Mouse (Mus musculus) heart, postnatal 4 days (tissue): Measurements from ENCODE around the gene Cd3d. TPM values are rescaled to one million over a fixed set of nuclear protein-coding genes. Genes with fewer than 3 reads are reported as not detected.

Source experiments
- DNase-seq: peaks from one replicate; pipeline ENCODE4 v3.0.0; 2021
- total RNA-seq, 2 experiments: library from RNA; stranded (reverse); gene quantifications; 2 replicates each; pipeline ENCODE4 v1.2.3; 2021

The Cd3d gene
- total RNA-seq, 2 experiments from 2014 or later = 0.36 TPM; not detected in 1

DNA sequence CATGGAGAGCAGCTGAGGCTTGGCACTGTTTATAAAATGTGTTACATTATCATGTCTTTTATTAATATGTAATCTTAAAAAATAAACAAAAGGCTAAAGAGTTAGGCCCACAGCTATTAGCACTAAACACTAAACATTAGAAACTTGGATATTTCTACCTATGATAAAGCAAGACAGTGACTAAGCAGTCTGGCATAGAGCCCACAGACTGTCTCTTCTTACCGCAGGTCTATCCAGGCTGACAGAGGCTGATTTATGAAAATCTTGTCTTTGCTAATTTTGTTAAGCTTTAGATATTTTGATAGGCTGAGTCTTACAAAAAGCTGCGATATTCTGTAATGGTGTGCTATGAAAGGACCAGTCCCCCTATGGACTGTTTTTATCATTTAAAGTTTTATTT lies 11.7 kb downstream of the Cd3d start:
- no peak for DNase-seq

DNA sequence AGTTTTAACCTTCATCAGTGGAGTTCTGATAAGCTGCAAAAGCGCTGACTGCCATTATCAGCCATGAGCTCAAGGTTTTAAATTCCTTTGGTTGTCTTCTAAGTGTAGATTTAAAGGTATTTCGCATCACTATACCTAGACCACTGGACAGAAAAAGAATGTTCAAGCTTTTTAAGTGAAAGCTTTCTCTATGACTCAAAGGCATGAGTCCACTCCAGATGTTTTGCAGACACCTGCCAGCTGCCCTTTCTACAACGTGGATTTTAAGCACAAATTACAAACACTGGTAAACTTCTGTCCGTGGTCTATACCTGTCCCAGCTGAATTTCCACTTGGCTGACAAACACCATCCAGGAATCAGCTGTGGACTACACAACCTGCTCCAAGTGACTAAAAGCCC lies 13.4 kb downstream of the Cd3d start:
- DNase-seq = no peak

DNA sequence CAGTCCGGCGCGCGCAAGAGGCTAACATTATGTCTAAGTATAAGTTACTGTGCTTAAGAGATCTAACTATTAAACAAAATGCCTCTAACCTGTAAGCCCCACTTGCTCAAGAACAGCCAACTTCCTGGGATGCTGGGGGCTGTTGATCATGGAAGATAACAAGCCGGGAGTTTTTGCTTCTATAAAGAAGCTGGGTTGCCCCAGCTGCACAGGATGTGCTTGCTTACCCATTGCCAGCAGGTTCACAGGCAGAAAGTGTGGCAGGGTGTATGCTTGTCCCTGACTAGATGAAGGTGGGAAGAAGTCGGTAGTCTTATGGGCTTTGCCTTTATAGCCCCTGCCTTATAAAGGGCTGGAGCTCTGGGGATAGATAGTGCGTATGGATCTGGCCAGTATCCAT lies 15.0 kb downstream of the Cd3d start:
- no peak for DNase-seq

DNA sequence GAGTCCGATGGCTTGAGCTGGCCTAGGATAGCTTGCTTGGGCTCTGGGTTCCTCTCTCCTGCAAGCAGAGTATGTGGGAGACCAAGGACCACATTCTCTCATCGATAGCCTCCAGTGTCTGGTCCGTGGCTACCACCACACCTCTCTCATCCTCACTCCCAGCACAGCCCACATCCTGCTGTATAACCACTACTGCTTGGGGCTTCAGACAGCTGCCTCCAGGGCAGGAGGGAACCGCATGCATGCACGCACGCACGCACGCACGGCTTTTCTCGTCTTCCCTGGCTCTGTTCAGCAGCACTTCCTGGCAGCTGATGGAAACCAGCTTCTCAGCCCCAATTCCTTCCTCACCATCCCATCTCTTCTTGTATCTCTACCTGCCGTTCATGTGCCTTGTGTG lies 16.6 kb downstream of the Cd3d start:
- DNase-seq = no peak

DNA sequence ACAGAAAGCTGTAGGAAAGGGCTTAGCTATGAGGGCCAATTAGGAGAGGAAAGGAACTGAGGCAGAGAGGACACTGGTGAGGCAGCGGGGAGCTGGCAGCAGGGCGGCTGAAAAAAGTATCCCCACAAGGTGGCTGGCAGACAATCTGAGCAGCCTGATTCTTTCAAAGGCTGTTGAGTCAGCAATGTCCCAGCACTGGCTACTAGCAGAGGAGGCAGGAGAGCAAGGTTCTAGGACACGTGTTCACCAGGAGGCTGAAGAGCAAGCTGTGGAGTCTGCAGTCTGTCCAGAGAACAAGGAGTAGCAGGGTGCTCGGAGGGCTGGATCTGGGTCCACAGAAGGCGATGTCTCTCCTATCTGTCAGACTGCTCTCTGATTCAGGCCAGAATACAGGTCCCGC lies 17.6 kb downstream of the Cd3d start:
- no peak for DNase-seq

DNA sequence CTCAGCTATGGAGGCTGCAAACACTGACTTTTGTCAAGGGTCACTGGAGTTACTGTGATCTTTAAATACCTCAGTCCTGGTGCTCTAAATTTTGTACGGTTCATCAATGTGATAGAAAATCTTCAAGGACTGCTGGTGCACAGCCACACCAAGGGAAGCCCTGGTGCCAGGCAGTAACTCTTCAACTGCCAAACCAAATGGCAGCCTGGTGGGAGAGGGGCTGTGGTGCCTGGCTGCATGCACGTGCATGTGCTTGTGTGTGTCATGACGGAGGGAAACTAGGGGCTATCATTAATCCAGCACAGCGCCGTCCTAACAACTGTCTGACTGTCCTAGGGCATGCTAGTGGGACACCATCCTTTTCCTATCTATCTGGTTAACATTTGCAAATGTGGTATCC lies 18.2 kb downstream of the Cd3d start:
- DNase-seq = no peak

DNA sequence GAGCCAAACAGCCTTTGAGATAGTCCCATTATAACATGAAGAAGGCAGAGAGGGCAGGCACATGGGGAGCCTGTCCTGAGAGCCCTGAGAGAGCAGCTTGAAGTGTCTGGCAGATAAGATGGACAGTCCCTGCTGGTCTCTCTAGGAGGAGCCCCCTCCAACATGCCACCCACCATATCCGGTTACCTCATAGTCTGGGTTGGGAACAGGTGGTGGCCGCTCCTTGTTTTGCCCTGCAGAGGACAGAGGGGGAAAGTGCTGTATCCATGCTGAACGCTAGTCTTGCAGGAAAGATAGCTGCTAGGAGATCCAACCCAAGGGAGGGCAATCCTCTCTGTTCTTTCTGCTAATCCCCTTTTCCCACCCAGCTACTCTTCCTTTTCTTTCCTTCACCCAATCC lies 18.7 kb downstream of the Cd3d start:
- DNase-seq = no peak

DNA sequence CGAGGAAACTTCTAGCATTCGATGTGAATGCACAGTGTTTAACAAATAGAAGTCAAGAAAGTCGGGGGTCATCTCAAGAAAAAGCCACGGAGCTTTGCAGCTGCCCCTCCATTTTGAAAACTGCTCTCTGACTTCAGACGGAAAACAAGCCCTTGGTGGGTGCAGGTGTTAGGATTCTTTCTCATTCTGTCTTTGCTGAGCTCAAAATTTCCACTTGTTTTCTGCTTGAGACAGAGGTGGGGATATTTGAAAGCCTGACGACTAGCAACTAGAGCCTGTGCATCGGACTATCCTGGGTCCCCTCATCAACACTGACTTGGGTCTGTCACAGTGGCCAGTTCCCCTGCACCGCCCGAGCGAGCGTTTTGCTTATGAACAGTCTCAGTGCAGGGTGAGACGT lies 25.8 kb downstream of the Cd3d start:
- no peak for DNase-seq

DNA sequence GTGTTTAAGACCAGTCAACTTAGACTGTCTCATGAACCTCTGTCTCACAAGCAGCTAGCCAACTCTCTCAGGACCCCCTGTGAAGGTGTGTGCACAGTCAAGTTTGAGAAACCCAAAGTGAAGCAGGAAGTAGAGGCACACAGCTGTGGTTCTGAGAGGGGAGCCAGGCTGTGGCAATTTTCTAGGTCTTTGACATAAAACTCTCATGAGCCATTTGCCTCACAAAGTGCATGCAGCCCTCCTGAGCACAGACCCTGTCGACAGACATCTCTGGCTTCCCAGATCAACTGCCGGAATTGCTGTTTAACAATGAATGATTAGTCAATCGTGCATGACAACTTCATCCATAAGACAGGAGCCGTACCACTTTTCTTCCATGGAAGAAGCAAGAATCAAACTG lies 26.8 kb downstream of the Cd3d start:
- no peak for DNase-seq

DNA sequence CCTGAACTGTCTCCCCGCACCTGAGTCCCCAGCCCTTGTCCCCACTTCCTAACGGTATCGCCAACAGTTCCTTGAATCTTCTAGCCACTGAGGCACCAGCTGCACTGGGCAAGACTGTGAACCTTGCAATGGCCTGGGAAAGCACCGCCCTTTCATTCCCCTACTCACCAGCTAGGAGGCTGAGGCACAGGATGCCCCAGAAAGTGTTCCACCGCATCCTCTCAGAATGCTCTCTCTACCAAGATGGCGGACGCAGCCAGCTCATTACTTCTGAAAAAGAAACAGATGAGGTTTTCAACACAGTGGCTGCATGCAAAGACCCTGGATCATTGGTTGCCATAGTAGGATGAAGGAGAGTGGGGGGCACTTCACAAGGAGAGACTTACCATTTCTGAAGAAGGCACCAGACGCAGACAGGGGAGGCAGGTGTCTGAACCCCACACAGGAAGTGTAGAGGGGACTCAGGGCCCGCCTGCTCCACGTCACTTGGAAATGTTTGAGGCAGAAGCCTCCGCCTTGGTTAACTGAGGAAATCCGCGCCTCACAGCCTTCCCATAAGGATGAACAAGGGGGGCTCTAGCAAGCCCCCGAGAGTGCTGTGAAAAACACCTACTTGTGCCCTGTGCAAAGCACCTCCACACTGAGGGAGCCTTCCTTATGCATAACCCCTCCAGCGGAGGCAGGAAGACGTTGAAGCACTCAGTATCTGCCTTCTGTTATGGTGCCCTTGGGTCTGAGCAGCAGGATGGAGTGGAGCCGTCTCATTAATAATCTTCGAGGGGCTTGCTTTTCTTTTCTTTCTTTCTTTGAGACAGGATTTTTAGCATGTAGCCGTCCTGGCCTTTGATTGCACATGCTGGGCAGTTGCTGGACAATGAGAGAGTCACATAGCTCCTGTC lies 27.8 kb downstream of the Cd3d start, which contains the start of gene Cd3e:
Cd3e (minus strand) TSS at position 448 of the 899 bp plus-strand sequence.
- no peak for DNase-seq

DNA sequence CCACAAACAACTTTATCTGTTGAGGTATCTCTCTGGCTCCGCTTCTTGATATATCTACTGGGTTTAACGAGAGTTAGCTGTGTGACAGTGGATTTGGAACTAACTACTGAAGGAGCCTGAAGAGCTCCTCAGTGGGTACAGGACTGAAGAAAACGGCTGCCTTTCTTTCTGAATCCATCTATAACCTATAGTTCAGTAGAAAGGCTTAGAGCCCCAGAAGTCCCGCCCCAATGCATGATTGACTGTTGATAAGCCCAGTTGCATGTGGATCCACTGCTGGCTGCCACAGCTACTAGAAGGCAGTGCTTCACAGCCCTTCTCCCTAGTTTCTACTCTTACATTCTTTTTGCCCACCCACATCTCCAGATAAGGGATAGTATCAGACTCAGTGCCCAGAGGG lies 28.9 kb downstream of the Cd3d start:
- no peak for DNase-seq

DNA sequence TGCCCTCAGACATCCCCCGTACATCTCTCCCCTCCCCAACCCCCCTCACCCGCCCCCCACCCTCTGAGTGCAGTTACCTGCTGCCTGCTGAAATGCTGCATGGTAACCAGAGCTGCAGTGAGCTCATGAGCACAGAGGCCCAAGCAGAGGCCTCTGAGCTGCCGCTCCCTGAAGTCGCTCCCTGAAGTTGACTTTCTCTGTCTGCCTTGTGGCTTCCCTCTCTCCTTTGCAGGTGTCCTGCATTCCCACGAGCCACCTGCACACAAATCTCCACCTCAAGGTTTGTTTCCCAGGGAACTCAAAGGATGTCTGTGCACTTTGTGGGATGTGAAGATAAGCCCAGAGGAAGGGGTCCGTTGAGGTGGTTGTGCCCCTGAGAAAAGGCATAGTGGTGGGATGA lies 29.7 kb downstream of the Cd3d start:
- no peak for DNase-seq

DNA sequence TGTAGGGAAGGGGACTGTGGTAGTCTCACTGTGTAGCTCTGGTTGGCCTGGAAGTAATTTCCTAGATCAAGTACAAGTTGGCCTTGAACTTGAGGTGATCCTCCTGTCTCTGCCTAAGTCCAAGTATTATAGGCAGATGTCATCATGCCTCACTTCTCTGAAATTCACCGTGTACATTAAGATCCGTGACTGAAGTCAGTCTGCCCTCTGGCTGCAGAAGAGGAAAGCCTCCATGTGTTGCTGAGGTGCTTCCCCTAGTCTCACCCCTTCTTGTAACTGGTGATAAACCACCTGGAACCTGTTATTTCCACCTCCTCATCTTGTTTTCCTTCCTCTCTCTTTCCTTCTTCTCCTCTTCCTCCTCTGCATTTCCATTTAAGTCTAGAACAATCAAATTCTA lies 33.3 kb downstream of the Cd3d start:
- no peak for DNase-seq

DNA sequence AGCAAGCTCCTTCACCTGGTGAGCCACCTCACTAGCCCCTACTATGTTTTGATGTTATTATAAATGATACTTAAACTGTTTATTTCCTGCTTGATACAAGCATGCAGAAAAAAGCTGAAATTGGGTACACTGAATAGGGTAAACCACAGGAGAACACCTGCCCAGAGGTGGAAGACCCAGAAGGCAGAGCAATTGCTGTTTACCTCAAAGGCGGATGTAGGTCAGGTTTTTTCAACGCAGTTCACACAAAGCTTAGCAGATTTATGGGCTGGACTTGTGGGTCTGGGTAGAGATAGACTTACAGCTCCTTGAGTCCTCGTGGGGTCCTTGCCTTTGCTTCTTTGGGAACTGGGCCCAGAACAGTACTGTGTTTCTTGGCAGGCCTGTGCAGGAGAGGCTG lies 34.3 kb downstream of the Cd3d start:
- no peak for DNase-seq

DNA sequence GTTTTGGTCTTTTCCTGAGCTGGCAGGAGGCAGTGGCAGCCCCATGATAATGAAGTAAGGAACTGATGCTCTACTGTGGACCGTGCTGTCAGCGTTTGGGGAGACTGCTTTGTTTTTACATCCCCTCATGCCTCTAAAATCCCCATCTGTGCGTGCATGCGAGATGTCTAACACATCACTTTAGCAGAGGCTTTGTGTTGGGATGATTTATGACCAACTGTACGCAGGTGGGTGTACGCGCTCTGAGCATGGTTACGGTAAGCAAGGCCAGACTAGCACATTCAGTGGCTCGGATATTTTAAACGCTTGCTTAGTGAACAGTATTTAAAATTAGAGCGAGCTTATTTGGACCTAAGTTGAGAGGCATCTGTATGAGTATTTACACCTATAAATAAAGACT lies 36.4 kb downstream of the Cd3d start:
- no peak for DNase-seq

DNA sequence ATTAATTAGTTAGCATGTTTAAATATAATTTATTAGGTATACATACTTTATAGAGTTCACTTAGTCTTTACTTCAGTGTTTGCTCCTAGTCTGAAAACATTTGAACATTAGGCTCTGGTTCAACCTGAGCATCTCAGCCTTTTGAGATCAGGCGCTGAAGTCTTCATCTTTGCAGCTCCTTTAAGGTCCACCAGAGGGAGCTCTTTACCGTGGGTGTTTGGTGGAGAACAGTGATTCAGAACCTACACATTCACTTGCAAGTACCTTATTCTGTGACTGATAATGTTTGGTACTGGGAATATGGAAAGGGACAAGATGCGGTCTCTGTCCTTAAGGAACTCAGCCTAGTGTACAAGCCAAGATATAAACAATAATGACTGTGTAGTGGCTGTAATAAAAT lies 41.2 kb downstream of the Cd3d start:
- peak; percentile 72 for DNase-seq

DNA sequence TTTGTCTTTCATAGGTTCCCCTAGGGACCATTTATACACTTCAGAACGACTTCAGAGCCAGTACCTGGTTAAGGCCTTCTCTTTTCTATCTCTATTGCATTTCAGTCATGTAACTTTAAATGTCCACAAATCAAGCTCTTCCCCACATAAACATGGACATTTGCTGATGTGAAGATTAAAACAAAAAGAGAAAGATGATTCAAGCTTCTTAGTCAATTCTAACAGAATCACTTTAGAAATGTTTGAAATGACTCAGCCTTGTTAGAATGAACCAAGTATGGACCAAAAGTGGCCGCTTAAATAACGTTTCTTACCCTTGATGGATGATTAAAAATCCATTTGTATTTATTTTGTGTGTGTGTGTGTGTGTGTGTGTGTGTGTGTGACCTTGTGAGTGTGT lies 42.1 kb downstream of the Cd3d start:
- no peak for DNase-seq

DNA sequence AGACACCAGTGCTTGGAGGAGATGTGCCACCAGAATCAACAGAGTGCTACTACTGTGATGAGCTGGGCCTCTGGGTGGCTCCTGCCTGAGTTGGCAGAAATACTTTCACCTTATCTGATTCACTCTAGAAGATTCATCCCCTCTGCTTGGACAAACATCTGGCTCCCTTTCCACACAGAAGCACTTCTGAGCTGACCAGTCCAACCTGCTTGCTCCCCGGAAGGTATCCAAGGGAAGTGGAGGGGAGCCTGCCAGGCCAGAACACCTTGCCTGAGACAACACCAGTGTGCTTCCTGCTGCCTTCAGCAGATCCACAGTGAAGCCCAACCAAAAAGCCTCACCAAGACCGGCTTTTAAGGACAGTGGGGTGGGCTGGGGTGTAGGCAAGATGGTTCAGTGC lies 42.6 kb downstream of the Cd3d start:
- DNase-seq = no peak

DNA sequence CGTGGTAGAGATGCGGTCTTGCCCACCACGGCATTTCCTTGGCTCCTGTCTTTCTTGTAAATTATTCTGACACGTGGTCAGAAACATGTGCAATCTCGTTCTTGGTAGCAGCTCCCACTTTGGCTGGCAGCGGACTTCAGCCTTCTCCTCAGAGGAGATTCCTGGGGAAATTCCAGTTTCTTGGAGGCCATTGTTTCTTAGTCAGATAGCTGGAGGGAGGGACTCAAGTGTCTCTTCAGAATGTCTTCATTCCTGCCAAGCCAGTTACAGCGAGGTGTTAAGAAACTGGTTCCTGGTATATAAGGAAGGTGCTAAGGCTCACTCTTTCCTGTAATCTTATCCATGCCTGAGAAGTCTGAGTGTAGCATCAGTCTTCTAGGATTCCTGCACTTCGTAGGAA lies 45.8 kb downstream of the Cd3d start:
- DNase-seq = no peak

DNA sequence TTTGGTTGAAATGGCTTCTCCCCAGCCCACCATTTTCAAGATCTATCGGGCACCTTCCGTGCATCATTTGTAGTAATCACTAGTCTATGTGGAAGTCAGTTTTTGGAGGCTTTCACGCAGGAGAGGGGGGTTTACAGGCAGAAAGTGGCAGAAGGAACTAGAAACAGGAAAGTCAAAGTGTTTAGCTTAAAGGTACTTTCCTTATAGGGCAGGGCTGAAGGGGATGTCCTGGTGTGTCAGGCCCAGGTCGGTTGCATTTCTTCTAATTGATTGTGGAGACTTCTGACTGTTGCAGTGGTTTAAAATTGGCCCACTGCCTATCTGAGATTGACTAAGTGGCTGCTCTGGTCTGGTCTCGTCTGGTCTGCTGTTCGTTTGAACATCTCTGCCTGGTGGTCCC lies 48.8 kb downstream of the Cd3d start:
- no peak for DNase-seq

DNA sequence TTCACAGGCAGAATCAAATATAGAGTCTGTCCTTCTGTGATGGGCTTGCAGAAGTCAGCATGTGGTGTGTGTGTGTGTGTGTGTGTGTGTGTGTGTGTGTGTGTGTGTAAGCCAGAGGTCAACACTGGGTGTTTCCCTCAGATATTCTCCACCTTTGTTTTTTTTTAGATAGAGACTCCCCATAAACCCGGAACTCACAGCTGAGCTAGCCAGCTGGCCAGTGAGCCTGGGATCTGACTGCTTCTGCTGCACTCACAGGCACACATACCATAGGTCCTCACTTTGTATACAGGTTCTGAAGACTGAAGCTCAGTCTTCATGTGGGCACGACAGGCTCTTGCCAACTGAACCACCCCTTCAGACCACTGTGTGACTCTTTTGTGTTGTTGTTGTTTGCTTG lies 50.7 kb downstream of the Cd3d start:
- no peak for DNase-seq

DNA sequence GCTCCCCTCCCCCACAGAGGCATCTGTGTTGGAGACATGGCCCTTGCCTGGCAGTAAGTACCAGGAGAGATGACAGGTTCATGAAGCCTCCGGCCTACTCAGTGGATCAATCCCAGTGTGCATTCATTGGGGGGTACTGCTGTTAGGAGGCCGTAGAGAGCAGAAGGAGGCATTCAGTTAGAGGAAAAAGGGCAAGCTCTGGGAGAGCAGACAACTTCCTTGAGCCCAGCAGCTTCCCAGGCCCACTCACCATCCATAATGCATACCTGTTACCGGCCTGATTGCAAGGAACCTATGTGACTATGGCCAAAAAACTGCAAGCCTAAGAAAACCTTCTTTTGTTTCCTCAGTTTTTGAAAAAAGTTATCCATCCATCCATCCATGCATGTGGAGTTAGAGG lies 52.9 kb downstream of the Cd3d start:
- DNase-seq = no peak
